Mouse (Mus musculus): ENCODE measurements around the gene Agap2.

DNA sequence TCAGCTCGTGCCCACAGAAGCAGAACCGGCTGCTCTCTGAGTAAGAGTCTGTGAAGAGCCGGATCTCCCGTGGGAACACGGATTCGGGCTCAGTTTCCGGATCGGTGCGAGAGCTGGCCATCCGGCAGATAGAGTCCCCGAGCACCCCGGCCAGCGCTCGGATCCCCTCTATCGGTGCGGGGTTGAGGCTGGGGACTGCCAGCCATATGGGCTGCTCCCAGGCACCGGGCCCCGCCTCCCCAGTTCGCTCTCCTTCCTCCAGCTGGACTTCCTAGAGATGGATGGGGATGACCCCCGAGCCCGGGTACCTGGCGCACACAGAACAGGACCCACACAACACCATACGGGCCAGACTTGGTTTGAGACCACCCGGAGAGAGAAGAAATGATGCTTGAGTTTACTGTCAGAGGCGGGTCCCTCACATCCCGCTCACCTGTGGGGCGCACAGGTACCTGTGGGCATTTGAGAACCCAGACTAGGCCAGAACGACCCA, 33.8 kb upstream of the Agap2 start, which contains the start of the genes Mettl1 and Eef1akmt3:
- TF ChIP-seq CTCF (conservative IDR thresholded peaks at IDR 0.05 in 1 of 2, IDR thresholded peaks at IDR 0.05 in 1 of 2; ENCODE audit: low read depth in 2 of 2, low read length in 2 of 2) (no peak), HCFC1 (IDR thresholded peaks at IDR 0.05; ENCODE audit: low read depth, low read length) (no peak)

All from CH12.LX (cell line).